Mouse (Mus musculus) hindbrain, embryonic 10.5 days (tissue): ENCODE data around the gene AF067063. TPM values are rescaled to one million over a fixed set of nuclear protein-coding genes. Genes with fewer than 3 reads are reported as not detected.
A peak's percentile ranks its signal among the peaks of the same experiment; 100 is the strongest.

Source experiments
- DNase-seq: peaks from one replicate; pipeline ENCODE4 v3.0.0-alpha.2; 2017; ENCODE audit warnings: low spot score
- H3K27ac ChIP-seq: fragments of 300-500 bp; sonication (generic); 2 replicates; pipeline ENCODE4 v1.5.1; 2016; ENCODE audit warnings: mild to moderate bottlenecking, moderate library complexity
- H3K27me3 ChIP-seq: fragments of 300-500 bp; sonication (generic); 2 replicates; pipeline ENCODE4 v1.6.1; 2016; ENCODE audit warnings: mild to moderate bottlenecking; ENCODE audit not compliant: poor library complexity, insufficient read depth, severe bottlenecking
- H3K36me3 ChIP-seq: fragments of 300-500 bp; sonication (generic); 2 replicates; pipeline ENCODE4 v1.6.1; 2016; ENCODE audit warnings: mild to moderate bottlenecking, moderate library complexity
- H3K4me1 ChIP-seq: fragments of 300-500 bp; sonication (generic); replicated peaks from 2 replicates; pipeline ENCODE4 v1.6.1; 2016; ENCODE audit warnings: mild to moderate bottlenecking
- H3K4me3 ChIP-seq: fragments of 300-500 bp; sonication (generic); 2 replicates; pipeline ENCODE4 v1.5.1; 2016; ENCODE audit warnings: mild to moderate bottlenecking, moderate library complexity
- H3K9me3 ChIP-seq: fragments of 300-500 bp; sonication (generic); 2 replicates; pipeline ENCODE4 v1.6.1; 2016; ENCODE audit warnings: mild to moderate bottlenecking, moderate library complexity
- WGBS: fragments of 180-500 bp; shearing (Covaris S2); methylation state at CpG from one replicate; pipeline ENCODE4 v1.1.7; 2016; 5-methylcytosine and 5-hydroxymethylcytosine counted together
- polyA plus RNA-seq: library from polyadenylated mRNA; unstranded; fragments of >200 nt; fragmentation: Nextera tagmentation; extraction: Ambion mirVana; gene quantifications from 2 replicates; pipeline ENCODE4 v1.2.1, GENCODE M21; 2016

The AF067063 gene
- polyA plus RNA-seq, 1 experiment from 2014 or later, result not detected

GRCm38 (mm10) chr13:119792791-119793404 is 37.1 kb downstream of the AF067063 start:
- peaks cover 13% of the 10 kb centered on the region for H3K36me3 ChIP-seq
- no peak overlapping the region for H3K27ac ChIP-seq
- H3K27me3 ChIP-seq, result no peaks in the 10 kb centered on the region
- peaks cover 18% of the 10 kb centered on the region for H3K4me1 ChIP-seq
- H3K4me3 ChIP-seq, result no peak overlapping the region
- DNase-seq, result no peak
- no peaks in the 10 kb centered on the region for H3K9me3 ChIP-seq
- 89% methylated on average over 5 of the region's 5 CpGs for WGBS

- peaks cover 23% of the 10 kb centered on the region for H3K36me3 ChIP-seq
- H3K4me1 ChIP-seq, result peaks cover 18% of the 10 kb centered on the region
- no peaks in the 10 kb centered on the region for H3K27me3 ChIP-seq
- H3K4me3 ChIP-seq, result peak overlapping the region; percentile 89
- peak overlapping the region; percentile 98 for H3K27ac ChIP-seq
- WGBS, result 4% methylated on average over 18 of the region's 18 CpGs
- no peaks in the 10 kb centered on the region for H3K9me3 ChIP-seq
- peak; percentile 34 for DNase-seq
These were observed 38.4 kb downstream of the AF067063 start for GRCm38 (mm10) chr13:119791580-119792135.

- peak within 1 kb of the TSS; percentile 98 for H3K27ac ChIP-seq
- peaks cover 18% of the 10 kb centered on the region for H3K4me1 ChIP-seq
- WGBS, result under 1% methylated on average over 84 of the region's 86 CpGs
- H3K4me3 ChIP-seq, result peak within 1 kb of the TSS; percentile 89
- H3K27me3 ChIP-seq, result no peaks in the 10 kb centered on the region
- peaks cover 30% of the 10 kb centered on the region for H3K36me3 ChIP-seq
- no peaks in the 10 kb centered on the region for H3K9me3 ChIP-seq
- DNase-seq, result peak; percentile 95
These were observed 39.0 kb downstream of the AF067063 start, which contains the start of gene Zfp131 for GRCm38 (mm10) chr13:119790761-119791579. Zfp131 (minus strand) TSS chr13:119790889.

GRCm38 (mm10) chr13:119789851-119790717 is 39.9 kb downstream of the AF067063 start:
- H3K36me3 ChIP-seq, result peaks cover 39% of the 10 kb centered on the region
- peak; percentile 42 for DNase-seq
- H3K9me3 ChIP-seq, result no peaks in the 10 kb centered on the region
- H3K27ac ChIP-seq, result peak overlapping the region; percentile 98
- peak overlapping the region; percentile 89 for H3K4me3 ChIP-seq
- H3K4me1 ChIP-seq, result peaks cover 18% of the 10 kb centered on the region
- WGBS, result 3% methylated on average over 64 of the region's 66 CpGs
- H3K27me3 ChIP-seq, result no peaks in the 10 kb centered on the region

GRCm38 (mm10) chr13:119783581-119783980 is 46.4 kb downstream of the AF067063 start:
- H3K9me3 ChIP-seq, result no peaks in the 10 kb centered on the region
- H3K4me1 ChIP-seq, result peaks cover under 1% of the 10 kb centered on the region; the same call in 1 of the 2 replicates
- peaks cover 97% of the 10 kb centered on the region for H3K36me3 ChIP-seq
- no peak for DNase-seq
- H3K27me3 ChIP-seq, result no peaks in the 10 kb centered on the region
- WGBS, result 87% methylated on average over 4 of the region's 4 CpGs
- no peak overlapping the region for H3K27ac ChIP-seq
- H3K4me3 ChIP-seq, result no peak overlapping the region

Other genes starting within 250 kb of the AF067063 start
- gene Ccl28, start 206.4 kb downstream of the AF067063 start, polyA plus RNA-seq, result 0.07 and 0.09 TPM in 2 replicates
- gene Hmgcs1, start 139.8 kb downstream of the AF067063 start, polyA plus RNA-seq, result 342 and 383 TPM in 2 replicates
- 1.3 and 1.5 TPM in 2 replicates for gene Nim1k, start 74.3 kb downstream of the AF067063 start, polyA plus RNA-seq
- 35.0 and 39.8 TPM in 2 replicates for gene Zfp131, start 39.3 kb downstream of the AF067063 start, polyA plus RNA-seq
- gene D13Ertd608e, start 5.8 kb upstream of the AF067063 start, polyA plus RNA-seq, result not detected in 2 replicates
- not detected in 2 replicates for gene Tcstv1, start 64.6 kb upstream of the AF067063 start, polyA plus RNA-seq
- not detected in 2 replicates for gene Gm21761, start 99.1 kb upstream of the AF067063 start, polyA plus RNA-seq
- not detected in 2 replicates for gene B020031M17Rik, start 120.6 kb upstream of the AF067063 start, polyA plus RNA-seq
- not detected in 2 replicates for gene Gm36079, start 196.8 kb upstream of the AF067063 start, polyA plus RNA-seq
- gene Gm21188, start 222.0 kb upstream of the AF067063 start, polyA plus RNA-seq, result not detected in 2 replicates